Mouse (Mus musculus) forebrain, embryonic 16.5 days (tissue): ENCODE measurements around the gene E330017A01Rik. TPM values are rescaled to one million over a fixed set of nuclear protein-coding genes. Genes with fewer than 3 reads are reported as not detected.
"Not testable (repeated sequence)": the region's sequence is repeated elsewhere in the genome, so short reads cannot be mapped to it uniquely, and the experiment has no call there.

ENCODE experiments used
- ATAC-seq: fragments of 200-750 bp; cut with Nextera tagmentation; 2 replicates; pipeline ENCODE4 v1.8.0; 2017; ENCODE audit warnings: mild to moderate bottlenecking, moderate library complexity
- H3K27ac ChIP-seq: fragments of 300-500 bp; sonication (generic); 2 replicates; pipeline ENCODE4 v1.5.1; 2014; ENCODE audit warnings: low read length, control low read depth
- H3K27me3 ChIP-seq: fragments of 300-500 bp; sonication (generic); replicated peaks from 2 replicates; pipeline ENCODE4 v1.6.1; 2014; ENCODE audit warnings: low read length; ENCODE audit not compliant: control insufficient read depth, insufficient read depth
- H3K36me3 ChIP-seq: fragments of 300-500 bp; sonication (generic); 2 replicates; pipeline ENCODE4 v1.6.1; 2014; ENCODE audit not compliant: control insufficient read depth, insufficient read depth
- H3K4me1 ChIP-seq: fragments of 300-500 bp; sonication (generic); replicated peaks from 2 replicates; pipeline ENCODE4 v1.6.1; 2014; ENCODE audit warnings: low read length; ENCODE audit not compliant: control insufficient read depth, insufficient read depth
- H3K4me2 ChIP-seq: fragments of 300-500 bp; sonication (generic); 2 replicates; pipeline ENCODE4 v1.6.1; 2014; ENCODE audit warnings: mild to moderate bottlenecking, low read length, control low read depth
- H3K4me3 ChIP-seq: fragments of 300-500 bp; sonication (generic); replicated peaks from 2 replicates; pipeline ENCODE4 v1.5.1; 2014; ENCODE audit warnings: mild to moderate bottlenecking, low read length, control low read depth
- H3K9ac ChIP-seq: fragments of 300-500 bp; sonication (generic); replicated peaks from 2 replicates; pipeline ENCODE4 v1.6.1; 2014; ENCODE audit warnings: low read depth, low read length, control low read depth
- H3K9me3 ChIP-seq: fragments of 300-500 bp; sonication (generic); 2 replicates; pipeline ENCODE4 v1.6.1; 2016; ENCODE audit warnings: low read length; ENCODE audit not compliant: control insufficient read depth
- WGBS: fragments of 180-500 bp; shearing (Covaris S2); extraction: QIAGEN DNeasy Blood & Tissue Kit; methylation state at CpG from one replicate; pipeline ENCODE4 v1.1.7; 2014; 5-methylcytosine and 5-hydroxymethylcytosine counted together
- polyA plus RNA-seq: library from polyadenylated mRNA; unstranded; fragments of >200 nt; fragmentation: Nextera tagmentation; extraction: Ambion mirVana; gene quantifications from 2 replicates; pipeline ENCODE4 v1.2.1, GENCODE M21; 2015

The E330017A01Rik gene
- polyA plus RNA-seq, 1 experiment from 2014 or later, result not detected

GRCm38 (mm10) chr16:58666681-58667080 lies 28.1 kb upstream of the E330017A01Rik start:
- peaks cover 11% of the 10 kb centered on the region for H3K4me1 ChIP-seq
- H3K9ac ChIP-seq, H3K27me3 ChIP-seq, H3K9me3 ChIP-seq, H3K4me2 ChIP-seq, ATAC-seq, H3K4me3 ChIP-seq, H3K36me3 ChIP-seq, H3K27ac ChIP-seq: not testable (repeated sequence)
- 82% methylated on average over 3 of the region's 3 CpGs for WGBS

GRCm38 (mm10) chr16:58665137-58665536 lies 26.6 kb upstream of the E330017A01Rik start:
- H3K4me3 ChIP-seq, H3K9ac ChIP-seq, H3K4me1 ChIP-seq, H3K27me3 ChIP-seq, ATAC-seq, H3K9me3 ChIP-seq, H3K36me3 ChIP-seq, H3K4me2 ChIP-seq, H3K27ac ChIP-seq: not testable (repeated sequence)

- Histone ChIP-seq H3K4me3 (no peak overlapping the region), H3K9ac (no peak overlapping the region), H3K27ac (no peak overlapping the region), H3K36me3 (no peaks in the 10 kb centered on the region), H3K4me1 (no peaks in the 10 kb centered on the region), H3K27me3 (no peaks in the 10 kb centered on the region), H3K9me3 (no peaks in the 10 kb centered on the region), H3K4me2 (no peak overlapping the region)
- 87% methylated on average over 2 of the region's 2 CpGs for WGBS
- ATAC-seq, result no peak
Measured at GRCm38 (mm10) chr16:58663816-58664215, 25.3 kb upstream of the E330017A01Rik start.

- no peak overlapping the region for H3K27ac ChIP-seq
- no peaks in the 10 kb centered on the region for H3K9me3 ChIP-seq
- 75% methylated on average over 5 of the region's 5 CpGs for WGBS
- H3K27me3 ChIP-seq, result no peaks in the 10 kb centered on the region
- no peak overlapping the region for H3K4me2 ChIP-seq
- H3K9ac ChIP-seq, result no peak overlapping the region
- no peaks in the 10 kb centered on the region for H3K4me1 ChIP-seq
- ATAC-seq, result peak; percentile 40; the same call in 1 of the 2 replicates
- H3K36me3 ChIP-seq, result no peaks in the 10 kb centered on the region
- H3K4me3 ChIP-seq, result no peak overlapping the region
Measured at GRCm38 (mm10) chr16:58663021-58663420, 24.5 kb upstream of the E330017A01Rik start.

- Histone ChIP-seq H3K27me3 (no peaks in the 10 kb centered on the region), H3K9ac (no peak overlapping the region), H3K4me3 (no peak overlapping the region), H3K27ac (no peak overlapping the region), H3K36me3 (no peaks in the 10 kb centered on the region), H3K4me2 (no peak overlapping the region), H3K9me3 (no peaks in the 10 kb centered on the region), H3K4me1 (no peaks in the 10 kb centered on the region)
- no peak for ATAC-seq
Measured at GRCm38 (mm10) chr16:58662287-58662791, 23.8 kb upstream of the E330017A01Rik start.

GRCm38 (mm10) chr16:58661826-58662225 lies 23.3 kb upstream of the E330017A01Rik start:
- Histone ChIP-seq H3K4me1 (no peaks in the 10 kb centered on the region), H3K9me3 (no peaks in the 10 kb centered on the region), H3K9ac (no peak overlapping the region), H3K4me3 (no peak overlapping the region), H3K4me2 (no peak overlapping the region), H3K27me3 (no peaks in the 10 kb centered on the region), H3K27ac (no peak overlapping the region), H3K36me3 (no peaks in the 10 kb centered on the region)
- no peak for ATAC-seq
- WGBS, result 81% methylated on average over 5 of the region's 5 CpGs

- 92% methylated on average over 6 of the region's 6 CpGs for WGBS
- H3K9me3 ChIP-seq, result no peaks in the 10 kb centered on the region
- H3K4me2 ChIP-seq, result no peak overlapping the region
- no peak overlapping the region for H3K27ac ChIP-seq
- no peaks in the 10 kb centered on the region for H3K27me3 ChIP-seq
- H3K36me3 ChIP-seq, result no peaks in the 10 kb centered on the region
- H3K9ac ChIP-seq, result no peak overlapping the region
- no peak overlapping the region for H3K4me3 ChIP-seq
- H3K4me1 ChIP-seq, result no peaks in the 10 kb centered on the region
- no peak for ATAC-seq
Measured at GRCm38 (mm10) chr16:58658668-58659067, 20.1 kb upstream of the E330017A01Rik start.

- Histone ChIP-seq H3K9ac (no peak overlapping the region), H3K36me3 (no peaks in the 10 kb centered on the region), H3K4me2 (no peak overlapping the region), H3K27me3 (no peaks in the 10 kb centered on the region), H3K4me1 (no peaks in the 10 kb centered on the region), H3K4me3 (no peak overlapping the region), H3K27ac (no peak overlapping the region), H3K9me3 (no peaks in the 10 kb centered on the region)
- 88% methylated on average over 4 of the region's 4 CpGs for WGBS
- no peak for ATAC-seq
Measured at GRCm38 (mm10) chr16:58656526-58656925, 18.0 kb upstream of the E330017A01Rik start.

GRCm38 (mm10) chr16:58655751-58656150 lies 17.2 kb upstream of the E330017A01Rik start:
- ATAC-seq, result no peak

GRCm38 (mm10) chr16:58649979-58650378 lies 11.4 kb upstream of the E330017A01Rik start:
- Histone ChIP-seq H3K9ac (no peak overlapping the region), H3K4me3 (no peak overlapping the region), H3K27ac (no peak overlapping the region), H3K36me3 (no peaks in the 10 kb centered on the region), H3K9me3 (no peaks in the 10 kb centered on the region), H3K27me3 (no peaks in the 10 kb centered on the region), H3K4me2 (no peak overlapping the region), H3K4me1 (no peaks in the 10 kb centered on the region)
- 92% methylated on average over 10 of the region's 10 CpGs for WGBS
- ATAC-seq, result no peak

More at GRCm38 (mm10) chr16:58655751-58656150, 17.2 kb upstream of the E330017A01Rik start:
- H3K9ac ChIP-seq, result no peak overlapping the region
- no peak overlapping the region for H3K27ac ChIP-seq
- H3K9me3 ChIP-seq, result no peaks in the 10 kb centered on the region
- no peaks in the 10 kb centered on the region for H3K27me3 ChIP-seq
- H3K4me3 ChIP-seq, result no peak overlapping the region
- H3K36me3 ChIP-seq, result no peaks in the 10 kb centered on the region
- H3K4me1 ChIP-seq, result no peaks in the 10 kb centered on the region
- no peak overlapping the region for H3K4me2 ChIP-seq
